ENCODE assay signal across 25 mouse cellular contexts in the genomic region with DNA sequence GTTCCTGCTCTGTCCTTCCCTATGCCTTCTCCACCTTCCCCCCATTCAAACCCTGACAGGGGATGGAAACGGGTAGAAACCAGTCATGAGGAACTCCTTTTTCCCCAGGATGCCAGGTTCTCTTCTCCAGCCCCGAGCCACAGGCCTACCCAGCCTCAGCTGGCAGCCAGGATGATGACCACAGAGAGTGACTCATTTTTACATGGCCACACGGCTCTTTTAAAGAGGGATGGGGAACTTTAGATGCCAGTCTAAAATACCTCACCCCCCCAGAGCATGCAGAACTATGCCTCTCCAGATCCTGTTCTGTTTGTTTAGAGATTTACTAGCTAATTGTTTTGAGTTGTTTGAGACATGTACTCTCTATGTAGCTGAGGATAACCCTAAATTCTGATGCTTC. TPM values are rescaled to one million over a fixed set of nuclear protein-coding genes. Genes with fewer than 3 reads are reported as not detected.
DNase-seq lines count a peak whose midpoint lies in the region; ATAC-seq and TF ChIP-seq lines count a peak whose summit lies in the region.
"Had no signal": no experiment of that assay in that cellular context is flagged by ENCODE, and none has a peak within 500 bp of the region (broad histone marks: within the 10 kb centered on the region; RNA-seq: fewer than 3 reads in every experiment).

No protein-coding gene starts in this region.

- H3K27me3 ChIP-seq in Patski = no peaks in the 10 kb centered on the region
- H3K27me3 ChIP-seq in megakaryocyte, embryonic 14.5 days (replicated peaks) = no peaks in the 10 kb centered on the region
- H3K27me3 ChIP-seq: heart, embryonic 15.5 days; limb, embryonic 15.5 days had no signal

- H3K36me3 ChIP-seq in megakaryocyte, embryonic 14.5 days (replicated peaks; ENCODE audit: low read length) = peaks cover 6% of the 10 kb centered on the region
- H3K36me3 ChIP-seq: forebrain, embryonic 12.5 days; heart, embryonic 15.5 days; limb, embryonic 15.5 days; liver, embryonic 15.5 days; midbrain, embryonic 10.5 days; neural tube, embryonic 15.5 days had no signal

- no peaks in the 10 kb centered on the region for H3K9me3 ChIP-seq in megakaryocyte, embryonic 14.5 days
- H3K9me3 ChIP-seq: forebrain, embryonic 12.5 days; heart, embryonic 15.5 days; limb, embryonic 15.5 days; liver, embryonic 15.5 days; midbrain, embryonic 10.5 days; neural tube, embryonic 15.5 days had no signal

- TF ChIP-seq CTCF in Patski (IDR thresholded peaks at IDR 0.05) = no peak

- peak; percentile 56 to 66 for DNase-seq in adrenal gland, postnatal 36 days
- no peak for DNase-seq in adrenal gland, postnatal 4 days (ENCODE audit: low spot score in 2 of 2)
- DNase-seq in 3T3-L1 (ENCODE audit: low read depth, low spot score) (peak; percentile 77), Patski (ENCODE audit: low read depth, low spot score) (peak; percentile 68)
- no peak for DNase-seq in cerebellum, adult 18-20 months
- no peak for DNase-seq in ovary, postnatal 14 days (ENCODE audit: low spot score)
- DNase-seq in lung, postnatal 25 days (ENCODE audit: low spot score) = no peak
- DNase-seq: cerebellum, adult 2 months; gastrocnemius, postnatal 10 days; heart, adult 2 months; heart, postnatal 4 days; kidney, adult 18-20 months; kidney, postnatal 14 days; layer of hippocampus, postnatal 36 days; right cerebral cortex, postnatal 25 days had no signal

- in situ Hi-C loops in Patski (cut with MboI; ENCODE audit: low pct_unique_long_range_greater_than_20kb) = no loop called here

- POLR2A ChIA-PET in Patski (lab: Charles Lee) = interaction anchor here (1.3 kb wide), 1 partner anchor 22 kb away, joined by 5 read pairs; no protein-coding TSS in a partner anchor

- peak; percentile 60 for ATAC-seq in Patski
- ATAC-seq: CD4-positive, CD25-positive, alpha-beta regulatory T cell, adult 4 months; lung, postnatal 0 days had no signal

- CTCF ChIA-PET in Patski (lab: Charles Lee) = interaction anchor here (1.3 to 5.2 kb wide), 3 partner anchors 17 to 59 kb away, joined by 3 to 30 read pairs (median 4); no protein-coding TSS in a partner anchor

- H3K4me3 ChIP-seq in megakaryocyte, embryonic 14.5 days (replicated peaks) = peak overlapping the region; percentile 83
- H3K4me3 ChIP-seq: forebrain, embryonic 12.5 days; heart, adult 2 months; heart, embryonic 15.5 days; layer of hippocampus, adult 2 months; limb, embryonic 15.5 days; liver, embryonic 15.5 days; midbrain, embryonic 10.5 days; neural tube, embryonic 15.5 days had no signal

- H3K4me1 ChIP-seq in megakaryocyte, embryonic 14.5 days = peaks cover 97% of the 10 kb centered on the region

RNA-seq across cellular contexts. Expression of gene Fgd3, which starts 1.3 kb away (rescaled TPM):
- 1 to 10 TPM; 2.7 to 5.3 TPM for total RNA-seq in adrenal gland, postnatal 36 days (2021)
- 1 to 10 TPM; 5.3 to 6.0 TPM for total RNA-seq in adrenal gland, postnatal 4 days (2021)
- 79.4 TPM for polyA plus RNA-seq in Patski (2021)
- 9.1 and 10.4 TPM in 2 replicates for polyA plus RNA-seq in megakaryocyte, embryonic 14.5 days (2012; ENCODE audit: insufficient read depth, low replicate concordance)

RNA-seq across cellular contexts. Expression of gene Bicd2, which starts 19.9 kb away (rescaled TPM):
- 10 to 100 TPM; 34.8 to 44.6 TPM for total RNA-seq in adrenal gland, postnatal 36 days (2021)
- 10 to 100 TPM; 33.5 to 35.9 TPM for total RNA-seq in adrenal gland, postnatal 4 days (2021)
- 45.2 TPM for polyA plus RNA-seq in Patski (2021)
- 21.2 and 22.5 TPM in 2 replicates for polyA plus RNA-seq in megakaryocyte, embryonic 14.5 days (2012; ENCODE audit: insufficient read depth, low replicate concordance)

Comparison
In these comparisons a context has a peak if more than half of its experiments do, and no peak if none do; other contexts are left out.
1. DNase-seq: peak in adrenal gland, postnatal 36 days (2 of 2), 3T3-L1 (single experiment) and Patski (single experiment); none in adrenal gland, postnatal 4 days (0 of 2), cerebellum, adult 18-20 months (0 of 2), ovary, postnatal 14 days (single experiment) and lung, postnatal 25 days (single experiment).